Mouse (Mus musculus): ENCODE results near the gene Tsc2. TPM values are rescaled to one million over a fixed set of nuclear protein-coding genes. Genes with fewer than 3 reads are reported as not detected.
A peak's percentile ranks its signal among the peaks of the same experiment; 100 is the strongest.
"Not testable (repeated sequence)": the region's sequence is repeated elsewhere in the genome, so short reads cannot be mapped to it uniquely, and the experiment has no call there.

Tsc2 gene
- 220 and 230 TPM in 2 replicates for polyA plus RNA-seq (2012; rRNA removed)

DNA sequence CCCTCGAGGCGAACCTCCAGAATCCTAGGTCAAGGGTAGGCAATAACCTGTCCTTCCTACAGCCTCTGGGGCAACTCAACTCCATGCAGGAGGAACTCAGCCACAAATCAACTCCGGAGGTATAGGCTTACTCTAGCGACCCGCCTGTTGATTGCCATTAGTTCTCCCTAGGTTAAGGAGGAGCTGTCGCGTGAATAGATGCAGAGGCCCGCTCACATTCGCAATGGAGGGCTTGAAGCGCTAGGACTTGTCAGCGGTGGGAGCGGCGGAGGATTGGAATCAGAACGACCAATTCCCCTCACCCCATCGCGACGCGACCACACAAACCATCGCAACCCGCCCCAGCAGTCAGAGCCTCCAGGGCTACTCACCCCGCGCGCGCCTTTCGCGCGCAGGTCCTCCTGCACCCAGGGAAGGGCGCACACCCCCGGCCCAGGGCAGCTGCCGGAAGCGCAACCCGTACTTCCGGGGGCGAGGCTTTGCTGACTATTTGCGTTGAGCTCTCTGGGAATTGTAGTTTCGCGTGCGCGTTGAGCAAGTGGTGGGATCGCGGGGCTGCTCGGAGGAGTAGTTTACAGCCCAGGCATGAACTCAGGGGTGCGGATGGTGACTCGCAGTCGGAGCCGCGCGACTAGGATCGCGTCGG, at the start of gene Tsc2, which contains the start of gene Nthl1:
Gene Tsc2, minus strand, starts transcription at position 464 of the 646 bp plus-strand sequence.
Gene Nthl1, plus strand, starts transcription at position 514 of the 646 bp plus-strand sequence.
- peak; percentile 86 for DNase-seq
- Histone ChIP-seq H3K4me1 (ENCODE audit: control insufficient read depth, insufficient read depth, low read length) (peaks cover 37% of the 10 kb centered on the region), H3K4me3 (replicated peaks; ENCODE audit: extremely low read depth, low read depth, low read length) (peak within 1 kb of the TSS; percentile 95)
- WGBS = 2% methylated on average over 51 of the region's 51 CpGs
- TF ChIP-seq POLR2A (IDR thresholded peaks at IDR 0.05; ENCODE audit: borderline replicate concordance, extremely low read depth, low read depth, low read length) (peak; percentile 77; the same call in 1 of the 2 replicates), CTCF (IDR thresholded peaks at IDR 0.05; ENCODE audit: insufficient read depth, low read length) (no peak)

- 92% methylated on average over 24 of the region's 24 CpGs for WGBS
- no peak for TF ChIP-seq CTCF (IDR thresholded peaks at IDR 0.05; ENCODE audit: insufficient read depth, low read length)
- no peak for TF ChIP-seq POLR2A (IDR thresholded peaks at IDR 0.05; ENCODE audit: borderline replicate concordance, extremely low read depth, low read depth, low read length)
Measured at GRCm38 (mm10) chr17:24677500-24678080, 45.2 kb upstream of the Tsc2 start.

DNA sequence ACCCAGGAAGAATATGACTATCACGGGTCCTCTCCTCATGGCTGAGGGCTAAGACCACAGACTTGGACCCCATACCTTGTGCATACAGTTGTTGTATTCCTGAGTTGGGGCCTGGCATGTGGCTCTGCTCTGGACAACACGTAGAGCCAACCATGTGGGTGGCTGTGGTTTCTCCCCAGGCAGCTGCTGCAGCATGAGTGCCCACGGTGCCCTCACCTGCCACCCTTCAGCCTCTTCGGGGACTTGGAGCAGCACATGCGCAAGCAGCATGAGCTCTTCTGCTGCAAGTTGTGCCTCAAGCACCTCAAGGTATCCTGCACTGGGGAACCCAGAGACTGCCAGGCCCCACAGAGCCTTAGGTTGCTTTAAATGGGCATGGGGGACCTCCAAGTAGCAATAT, 44.4 kb upstream of the Tsc2 start:
- DNase-seq = no peak
- no peak overlapping the region for H3K4me3 ChIP-seq (replicated peaks; ENCODE audit: extremely low read depth, low read depth, low read length)
- no peak for TF ChIP-seq CTCF (IDR thresholded peaks at IDR 0.05; ENCODE audit: insufficient read depth, low read length)
- TF ChIP-seq POLR2A (IDR thresholded peaks at IDR 0.05; ENCODE audit: borderline replicate concordance, extremely low read depth, low read depth, low read length) = no peak
- H3K4me1 ChIP-seq (ENCODE audit: control insufficient read depth, insufficient read depth, low read length) = peaks cover 7% of the 10 kb centered on the region; the same call in 1 of the 2 replicates
- 91% methylated on average over 5 of the region's 5 CpGs for WGBS

More at GRCm38 (mm10) chr17:24677500-24678080, 45.2 kb upstream of the Tsc2 start:
- H3K4me1 ChIP-seq (ENCODE audit: control insufficient read depth, insufficient read depth, low read length) = 0 out of 2 replicates have a peak, but pooled peaks cover 5% of the 10 kb centered on the region
- no peak for DNase-seq
- no peak overlapping the region for H3K4me3 ChIP-seq (replicated peaks; ENCODE audit: extremely low read depth, low read depth, low read length)

DNA sequence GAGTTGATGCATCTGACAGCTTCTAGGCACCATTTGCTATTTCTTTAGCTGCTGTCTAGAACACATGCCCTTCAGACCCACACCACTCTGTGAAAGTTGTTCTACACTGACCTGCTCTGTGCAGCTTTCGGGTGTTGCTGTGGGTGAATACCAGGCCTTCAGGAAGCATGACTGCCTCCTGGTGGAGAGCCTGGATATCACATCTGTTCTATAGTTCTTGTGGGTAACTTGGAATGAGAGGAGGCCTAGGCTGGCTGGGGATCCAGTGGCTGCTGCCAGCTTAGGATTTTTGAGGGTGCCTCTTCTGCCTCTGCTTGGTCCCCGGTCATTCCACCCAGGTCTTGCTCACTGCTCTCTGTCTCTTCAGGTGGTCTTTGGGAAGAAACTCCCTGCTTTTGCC, 43.8 kb upstream of the Tsc2 start:
- H3K4me1 ChIP-seq (ENCODE audit: control insufficient read depth, insufficient read depth, low read length) = peaks cover 7% of the 10 kb centered on the region; the same call in 1 of the 2 replicates
- no peak overlapping the region for H3K4me3 ChIP-seq (replicated peaks; ENCODE audit: extremely low read depth, low read depth, low read length)
- WGBS = 52% methylated on average over 2 of the region's 2 CpGs
- peak; percentile 67 for DNase-seq
- TF ChIP-seq POLR2A (IDR thresholded peaks at IDR 0.05; ENCODE audit: borderline replicate concordance, extremely low read depth, low read depth, low read length) (no peak), CTCF (IDR thresholded peaks at IDR 0.05; ENCODE audit: insufficient read depth, low read length) (peak; percentile 81)

DNA sequence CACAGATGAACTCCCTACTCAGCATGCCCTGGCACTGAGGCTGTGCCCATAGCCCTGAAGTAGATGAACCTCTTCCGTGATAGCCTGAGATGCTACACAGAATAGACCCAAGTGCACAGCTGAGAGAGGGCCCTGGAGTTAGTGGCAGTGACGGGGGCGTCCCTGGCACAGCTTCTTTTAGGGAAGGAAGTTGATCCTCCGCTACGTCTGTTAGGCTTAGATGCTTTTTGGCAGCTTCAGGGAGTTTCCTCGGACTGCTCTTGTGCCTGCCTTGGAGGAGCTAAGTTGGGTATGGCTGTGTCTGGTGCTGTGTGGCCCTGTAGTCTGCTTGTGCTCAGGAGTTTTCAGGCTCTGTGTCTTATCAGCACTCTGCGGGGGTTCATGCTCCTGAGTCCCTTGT, 41.8 kb upstream of the Tsc2 start:
- 48% methylated on average over 7 of the region's 7 CpGs for WGBS
- no peak overlapping the region for H3K4me3 ChIP-seq (replicated peaks; ENCODE audit: extremely low read depth, low read depth, low read length)
- no peak for TF ChIP-seq CTCF (IDR thresholded peaks at IDR 0.05; ENCODE audit: insufficient read depth, low read length)
- no peak for TF ChIP-seq POLR2A (IDR thresholded peaks at IDR 0.05; ENCODE audit: borderline replicate concordance, extremely low read depth, low read depth, low read length)
- no peak for DNase-seq
- H3K4me1 ChIP-seq (ENCODE audit: control insufficient read depth, insufficient read depth, low read length) = peaks cover 14% of the 10 kb centered on the region

- WGBS = 5% methylated on average over 5 of the region's 5 CpGs
- Histone ChIP-seq H3K4me1 (ENCODE audit: control insufficient read depth, insufficient read depth, low read length) (peaks cover 16% of the 10 kb centered on the region), H3K4me3 (replicated peaks; ENCODE audit: extremely low read depth, low read depth, low read length) (no peak overlapping the region)
- no peak for DNase-seq
- no peak for TF ChIP-seq POLR2A (IDR thresholded peaks at IDR 0.05; ENCODE audit: borderline replicate concordance, extremely low read depth, low read depth, low read length)
- no peak for TF ChIP-seq CTCF (IDR thresholded peaks at IDR 0.05; ENCODE audit: insufficient read depth, low read length)
Measured at GRCm38 (mm10) chr17:24672141-24672540, 39.7 kb upstream of the Tsc2 start.

GRCm38 (mm10) chr17:24671346-24671745, 38.9 kb upstream of the Tsc2 start:
- TF ChIP-seq CTCF (IDR thresholded peaks at IDR 0.05; ENCODE audit: insufficient read depth, low read length) = no peak
- no peak for TF ChIP-seq POLR2A (IDR thresholded peaks at IDR 0.05; ENCODE audit: borderline replicate concordance, extremely low read depth, low read depth, low read length)
- WGBS = 40% methylated on average over 5 of the region's 5 CpGs
- H3K4me1 ChIP-seq (ENCODE audit: control insufficient read depth, insufficient read depth, low read length) = peaks cover 16% of the 10 kb centered on the region
- DNase-seq = no peak
- H3K4me3 ChIP-seq (replicated peaks; ENCODE audit: extremely low read depth, low read depth, low read length) = no peak overlapping the region

- Histone ChIP-seq H3K4me3 (replicated peaks; ENCODE audit: extremely low read depth, low read depth, low read length) (peak overlapping the region; percentile 76), H3K4me1 (ENCODE audit: control insufficient read depth, insufficient read depth, low read length) (peaks cover 16% of the 10 kb centered on the region)
- TF ChIP-seq POLR2A (IDR thresholded peaks at IDR 0.05; ENCODE audit: borderline replicate concordance, extremely low read depth, low read depth, low read length) = no peak
- TF ChIP-seq CTCF (IDR thresholded peaks at IDR 0.05; ENCODE audit: insufficient read depth, low read length) = no peak
- DNase-seq = no peak
- 3% methylated on average over 8 of the region's 8 CpGs for WGBS
Measured at GRCm38 (mm10) chr17:24670246-24670844, 37.9 kb upstream of the Tsc2 start.

DNA sequence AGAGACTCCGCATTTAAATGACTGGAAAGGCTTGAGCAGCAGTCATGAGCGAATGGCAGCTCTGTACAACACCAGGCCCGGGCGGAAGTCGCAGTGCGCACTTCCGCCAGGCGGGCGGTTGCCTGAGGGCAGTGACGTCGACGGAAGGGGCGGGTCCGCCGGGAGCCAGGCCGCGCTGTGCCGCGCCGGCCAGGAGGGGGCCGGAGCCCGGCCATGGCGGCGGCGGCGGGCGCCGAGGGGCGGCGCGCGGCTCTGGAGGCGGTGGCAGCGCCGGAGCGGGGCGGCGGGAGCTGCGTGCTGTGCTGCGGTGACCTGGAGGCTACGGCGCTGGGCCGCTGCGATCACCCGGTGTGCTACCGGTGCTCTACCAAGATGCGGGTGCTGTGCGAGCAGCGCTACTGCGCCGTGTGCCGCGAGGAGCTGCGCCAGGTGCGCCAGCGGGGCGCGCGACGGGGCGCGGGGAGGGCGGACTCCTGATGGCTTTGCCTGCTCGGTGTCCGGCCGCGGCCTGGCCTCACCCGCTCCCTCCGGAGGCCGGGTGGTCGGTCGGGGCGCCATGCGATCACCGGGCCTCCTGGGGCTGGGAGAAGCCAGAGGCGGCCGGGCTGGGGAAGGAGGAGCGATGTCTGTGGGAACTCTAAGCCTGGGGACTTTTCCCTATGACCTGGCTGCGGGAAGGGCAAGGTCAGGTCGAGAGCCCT, 37.3 kb upstream of the Tsc2 start, which contains the start of gene Zfp598:
Gene Zfp598, plus strand, starts transcription at position 143 of the 701 bp plus-strand sequence.
- 1% methylated on average over 64 of the region's 80 CpGs for WGBS
- H3K4me3 ChIP-seq (replicated peaks; ENCODE audit: extremely low read depth, low read depth, low read length) = peak within 1 kb of the TSS; percentile 76

DNA sequence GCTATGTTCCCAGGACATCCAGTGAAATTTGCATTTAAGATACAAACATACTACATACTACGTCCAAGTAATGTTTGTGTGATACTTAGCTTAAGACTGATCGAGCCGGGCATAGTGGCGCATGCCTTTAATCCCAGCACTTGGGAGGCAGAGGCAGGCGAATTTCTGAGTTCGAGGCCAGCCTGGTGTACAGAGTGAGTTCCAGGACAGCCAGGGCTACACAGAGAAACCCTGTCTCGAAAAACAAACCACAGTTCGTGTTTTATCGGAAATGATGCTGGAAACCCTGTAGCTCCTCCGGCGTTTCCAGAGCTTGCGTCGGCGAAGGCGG, 36.7 kb upstream of the Tsc2 start:
- WGBS = 7% methylated on average over 15 of the region's 15 CpGs
- Histone ChIP-seq H3K4me1 (ENCODE audit: control insufficient read depth, insufficient read depth, low read length) (peaks cover 13% of the 10 kb centered on the region), H3K4me3 (replicated peaks; ENCODE audit: extremely low read depth, low read depth, low read length) (peak overlapping the region; percentile 69)
- DNase-seq = not testable (repeated sequence)

More for the DNA sequence above, 37.3 kb upstream of the Tsc2 start, which contains the start of gene Zfp598:
- DNase-seq = peak; percentile 95
- H3K4me1 ChIP-seq (ENCODE audit: control insufficient read depth, insufficient read depth, low read length) = peaks cover 16% of the 10 kb centered on the region
- TF ChIP-seq CTCF (IDR thresholded peaks at IDR 0.05; ENCODE audit: insufficient read depth, low read length) (no peak), POLR2A (IDR thresholded peaks at IDR 0.05; ENCODE audit: borderline replicate concordance, extremely low read depth, low read depth, low read length) (peak; percentile 79)

All from lung, adult 2 months (tissue).